Mouse (Mus musculus) stomach, embryonic 14.5 days (tissue): ENCODE data around the gene Dsn1. TPM values are rescaled to one million over a fixed set of nuclear protein-coding genes. Genes with fewer than 3 reads are reported as not detected.

Experiments
- ATAC-seq: fragments of 200-750 bp; cut with Nextera tagmentation; 2 replicates; pipeline ENCODE4 v1.8.0; 2017; ENCODE audit warnings: low read depth, moderate TSS enrichment; ENCODE audit not compliant: insufficient number of reproducible peaks, insufficient read depth, low FRiP score
- H3K27ac ChIP-seq: fragments of 300-500 bp; sonication (generic); 2 replicates; pipeline ENCODE4 v1.5.1; 2014; ENCODE audit warnings: mild to moderate bottlenecking, low read length, moderate library complexity, mixed read lengths
- H3K27me3 ChIP-seq: fragments of 300-500 bp; sonication (generic); 2 replicates; pipeline ENCODE4 v1.6.1; 2014; ENCODE audit warnings: low read length, control low read depth, mixed read lengths; ENCODE audit not compliant: control insufficient read depth, insufficient read depth
- H3K36me3 ChIP-seq: fragments of 300-500 bp; sonication (generic); 2 replicates; pipeline ENCODE4 v1.6.1; 2014; ENCODE audit warnings: mild to moderate bottlenecking, control low read depth, low read length, moderate library complexity, mixed read lengths; ENCODE audit not compliant: control insufficient read depth, insufficient read depth
- H3K4me1 ChIP-seq: fragments of 300-500 bp; sonication (generic); 2 replicates; pipeline ENCODE4 v1.6.1; 2014; ENCODE audit warnings: low read length, control low read depth, mixed read lengths; ENCODE audit not compliant: control insufficient read depth, insufficient read depth
- H3K4me2 ChIP-seq: fragments of 300-500 bp; sonication (generic); replicated peaks from 2 replicates; pipeline ENCODE4 v1.6.1; 2014; ENCODE audit warnings: low read depth, low read length, control low read depth
- H3K4me3 ChIP-seq: fragments of 300-500 bp; sonication (generic); 2 replicates; pipeline ENCODE4 v1.5.1; 2014; ENCODE audit warnings: low read depth, low read length, control low read depth
- H3K9ac ChIP-seq: fragments of 300-500 bp; sonication (generic); replicated peaks from 2 replicates; pipeline ENCODE4 v1.6.1; 2014; ENCODE audit warnings: low read depth, mild to moderate bottlenecking, control low read depth, low read length, moderate library complexity, mixed read lengths
- H3K9me3 ChIP-seq: fragments of 300-500 bp; sonication (generic); 2 replicates; pipeline ENCODE4 v1.6.1; 2016; ENCODE audit warnings: low read depth, low read length, control low read depth; ENCODE audit not compliant: control insufficient read depth
- WGBS: fragments of 180-500 bp; shearing (Covaris S2); extraction: QIAGEN DNeasy Blood & Tissue Kit; methylation state at CpG from one replicate; pipeline ENCODE4 v1.1.7; 2014; 5-methylcytosine and 5-hydroxymethylcytosine counted together
- polyA plus RNA-seq: library from polyadenylated mRNA; unstranded; fragments of >200 nt; fragmentation: Nextera tagmentation; extraction: Ambion mirVana; gene quantifications from 2 replicates; pipeline ENCODE4 v1.2.1, GENCODE M21; 2014

Gene Dsn1
- 36.4 and 38.7 TPM in 2 replicates for polyA plus RNA-seq

DNA sequence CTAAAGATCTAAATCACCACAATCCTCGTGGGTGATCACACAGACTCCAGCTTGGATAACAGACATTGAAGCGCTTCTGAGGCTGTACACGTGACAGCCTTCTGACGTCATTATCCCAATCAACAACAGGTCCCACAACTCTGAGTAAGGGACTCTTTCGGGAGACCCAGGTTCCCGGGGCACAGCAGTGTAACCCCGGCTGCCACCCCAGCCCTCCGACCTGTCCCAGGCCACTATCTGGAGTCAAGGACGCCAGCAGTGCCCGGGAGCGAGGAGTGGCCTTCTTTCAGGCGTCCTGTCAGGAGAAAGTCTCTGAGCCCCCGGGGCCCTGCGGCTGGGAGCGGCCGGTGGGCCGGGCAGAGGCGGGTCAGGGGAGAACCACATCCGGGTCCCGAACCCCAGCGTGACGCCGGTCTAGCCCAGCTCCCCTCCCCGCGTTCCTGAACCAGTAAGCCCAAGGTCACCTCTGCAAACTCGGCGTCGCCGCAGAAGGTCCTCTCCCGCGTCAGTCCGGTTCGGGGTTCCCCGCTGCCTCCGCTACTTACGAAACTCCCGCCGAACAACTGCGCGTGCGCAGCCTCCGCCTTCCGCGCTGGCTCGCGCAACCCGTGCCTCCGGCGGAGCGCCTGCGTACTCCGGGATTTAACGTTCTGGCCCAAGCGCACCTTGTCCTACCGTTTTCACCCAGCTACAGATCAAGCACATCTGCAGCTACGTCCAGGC, at the start of gene Dsn1:
Gene Dsn1, minus strand, starts transcription at position 644 of the 723 bp plus-strand sequence.
- H3K4me2 ChIP-seq, result peak within 1 kb of the TSS; percentile 88
- H3K4me1 ChIP-seq, result peaks cover 12% of the 10 kb centered on the region; the same call in 1 of the 2 replicates
- no peaks in the 10 kb centered on the region for H3K9me3 ChIP-seq
- under 1% methylated on average over 56 of the region's 56 CpGs for WGBS
- H3K27me3 ChIP-seq, result no peaks in the 10 kb centered on the region
- H3K36me3 ChIP-seq, result peaks cover 5% of the 10 kb centered on the region; the same call in 1 of the 2 replicates
- peak within 1 kb of the TSS; percentile 69 for H3K27ac ChIP-seq
- H3K9ac ChIP-seq, result peak within 1 kb of the TSS; percentile 65
- peak; percentile 84 for ATAC-seq
- H3K4me3 ChIP-seq, result peak within 1 kb of the TSS; percentile 74

DNA sequence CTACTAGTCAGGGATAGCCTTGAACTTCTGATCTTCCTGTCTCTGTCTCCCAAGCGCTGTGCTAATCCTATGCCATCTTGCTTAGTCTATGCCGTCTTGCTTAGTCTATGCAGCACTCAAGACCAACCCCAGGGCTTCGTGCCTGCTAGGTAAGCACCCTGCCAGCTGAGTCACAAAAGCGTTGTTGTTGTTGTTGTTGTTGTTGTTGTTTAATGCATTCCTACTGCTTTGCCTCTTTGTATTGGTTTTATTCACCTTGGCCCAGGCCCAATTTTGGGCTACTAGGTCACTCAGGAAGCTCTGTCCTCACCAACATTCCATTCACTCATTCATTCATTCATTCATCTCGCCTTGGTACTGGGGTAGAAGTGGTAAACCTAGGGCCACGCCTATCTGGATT, 48.8 kb upstream of the Dsn1 start:
- no peak overlapping the region for H3K27ac ChIP-seq
- H3K4me2 ChIP-seq, result no peak overlapping the region
- 91% methylated on average over 6 of the region's 6 CpGs for WGBS
- no peak overlapping the region for H3K4me3 ChIP-seq
- no peak for ATAC-seq
- peaks cover 13% of the 10 kb centered on the region; the same call in 1 of the 2 replicates for H3K4me1 ChIP-seq
- no peak overlapping the region for H3K9ac ChIP-seq
- peaks cover 46% of the 10 kb centered on the region for H3K36me3 ChIP-seq
- H3K9me3 ChIP-seq, result no peaks in the 10 kb centered on the region
- no peaks in the 10 kb centered on the region for H3K27me3 ChIP-seq

DNA sequence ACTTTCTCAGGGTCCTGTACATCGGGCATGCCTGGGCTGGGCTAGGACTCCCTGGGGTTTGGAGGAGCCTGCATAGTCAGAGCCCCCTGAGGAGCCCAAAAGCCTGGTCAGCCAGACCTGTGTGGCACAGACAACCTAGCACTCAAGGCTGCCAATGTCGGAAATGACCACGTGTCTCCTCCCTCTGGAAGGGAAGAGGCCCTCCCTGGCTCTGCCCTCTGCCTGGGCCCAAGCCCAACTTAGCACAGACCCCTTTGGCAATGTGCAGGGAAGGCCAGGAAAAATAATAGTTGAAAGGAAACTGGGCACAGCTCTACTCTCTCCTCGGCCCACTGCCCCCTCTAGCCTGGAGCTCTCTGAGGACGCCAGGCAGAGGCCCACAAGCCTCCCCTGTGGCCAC, 47.9 kb upstream of the Dsn1 start:
- H3K4me1 ChIP-seq, result peaks cover 13% of the 10 kb centered on the region; the same call in 1 of the 2 replicates
- WGBS, result 71% methylated on average over 5 of the region's 5 CpGs
- no peak overlapping the region for H3K9ac ChIP-seq
- H3K27me3 ChIP-seq, result no peaks in the 10 kb centered on the region
- H3K4me2 ChIP-seq, result no peak overlapping the region
- H3K9me3 ChIP-seq, result no peaks in the 10 kb centered on the region
- no peak for ATAC-seq
- H3K27ac ChIP-seq, result no peak overlapping the region
- H3K36me3 ChIP-seq, result peaks cover 43% of the 10 kb centered on the region
- H3K4me3 ChIP-seq, result no peak overlapping the region

GRCm38 (mm10) chr2:157054297-157054696, 47.3 kb upstream of the Dsn1 start:
- H3K27ac ChIP-seq, result no peak overlapping the region
- H3K4me1 ChIP-seq, result peaks cover 12% of the 10 kb centered on the region; the same call in 1 of the 2 replicates
- no peak overlapping the region for H3K9ac ChIP-seq
- no peaks in the 10 kb centered on the region for H3K27me3 ChIP-seq
- H3K4me3 ChIP-seq, result no peak overlapping the region
- H3K9me3 ChIP-seq, result no peaks in the 10 kb centered on the region
- H3K36me3 ChIP-seq, result peaks cover 40% of the 10 kb centered on the region
- H3K4me2 ChIP-seq, result no peak overlapping the region
- 84% methylated on average over 8 of the region's 8 CpGs for WGBS
- ATAC-seq, result no peak

DNA sequence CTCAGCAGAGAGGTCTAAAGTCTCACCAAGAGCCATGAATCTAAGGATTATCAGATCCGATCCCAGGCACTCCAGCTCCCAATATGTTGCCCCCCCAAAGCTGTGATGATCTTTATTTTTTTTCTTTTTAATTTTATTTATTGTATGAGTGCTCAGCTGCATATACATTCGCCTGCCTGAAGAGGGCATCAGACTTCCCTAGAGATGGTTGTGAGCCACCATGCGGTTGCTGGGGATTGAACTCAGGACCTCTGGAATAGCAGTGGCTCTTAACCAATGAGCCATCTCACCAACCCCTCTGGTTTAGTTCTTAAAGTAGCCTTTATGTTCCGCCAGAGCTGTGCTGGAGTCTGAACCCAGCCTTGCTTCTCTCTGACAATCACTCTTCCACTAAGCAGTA, 46.8 kb upstream of the Dsn1 start:
- Histone ChIP-seq H3K9me3 (no peaks in the 10 kb centered on the region), H3K9ac (no peak overlapping the region), H3K4me2 (no peak overlapping the region), H3K36me3 (peaks cover 40% of the 10 kb centered on the region), H3K4me1 (peaks cover 7% of the 10 kb centered on the region; the same call in 1 of the 2 replicates), H3K4me3 (no peak overlapping the region), H3K27me3 (no peaks in the 10 kb centered on the region), H3K27ac (no peak overlapping the region)
- ATAC-seq, result no peak
- 72% methylated on average over 4 of the region's 4 CpGs for WGBS

- no peaks in the 10 kb centered on the region for H3K27me3 ChIP-seq
- over 99% methylated on average over 5 of the region's 5 CpGs for WGBS
- ATAC-seq, result no peak
- no peak overlapping the region for H3K4me3 ChIP-seq
- H3K4me2 ChIP-seq, result no peak overlapping the region
- H3K36me3 ChIP-seq, result peaks cover 43% of the 10 kb centered on the region
- H3K9me3 ChIP-seq, result no peaks in the 10 kb centered on the region
- H3K9ac ChIP-seq, result no peak overlapping the region
- no peak overlapping the region for H3K27ac ChIP-seq
- peaks cover under 1% of the 10 kb centered on the region; the same call in 1 of the 2 replicates for H3K4me1 ChIP-seq
Measured at GRCm38 (mm10) chr2:157053124-157053523, 46.2 kb upstream of the Dsn1 start.

GRCm38 (mm10) chr2:157052448-157052847, 45.5 kb upstream of the Dsn1 start:
- Histone ChIP-seq H3K4me2 (no peak overlapping the region), H3K9me3 (no peaks in the 10 kb centered on the region), H3K36me3 (peaks cover 41% of the 10 kb centered on the region), H3K27ac (no peak overlapping the region), H3K9ac (no peak overlapping the region), H3K4me1 (no peaks in the 10 kb centered on the region), H3K4me3 (no peak overlapping the region), H3K27me3 (no peaks in the 10 kb centered on the region)
- ATAC-seq, result no peak
- WGBS, result 82% methylated on average over 8 of the region's 8 CpGs

DNA sequence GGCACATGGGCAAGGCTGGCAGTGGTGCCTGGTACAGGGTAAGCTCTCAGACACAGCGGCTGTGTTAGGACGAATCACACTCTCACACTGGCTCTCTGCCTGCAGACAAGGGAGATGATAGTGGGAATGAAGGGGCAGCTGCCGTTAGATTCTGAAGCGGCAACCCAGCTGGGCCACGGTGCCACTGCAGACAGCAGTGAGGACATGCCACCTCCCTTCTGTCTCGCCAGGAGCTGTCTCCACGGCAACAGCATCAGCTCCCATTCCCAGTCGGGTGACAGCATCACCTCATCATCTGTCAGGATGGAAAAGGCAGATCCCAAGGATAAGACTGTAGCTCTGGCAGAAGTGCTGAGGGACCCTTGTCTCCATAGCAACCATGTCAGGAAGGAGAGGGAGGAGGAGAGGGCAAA, 42.9 kb upstream of the Dsn1 start:
- WGBS, result 77% methylated on average over 8 of the region's 8 CpGs
- no peak for ATAC-seq
- no peak overlapping the region for H3K4me2 ChIP-seq
- H3K4me3 ChIP-seq, result no peak overlapping the region
- H3K9ac ChIP-seq, result no peak overlapping the region
- H3K9me3 ChIP-seq, result no peaks in the 10 kb centered on the region
- H3K4me1 ChIP-seq, result no peaks in the 10 kb centered on the region
- no peak overlapping the region for H3K27ac ChIP-seq
- no peaks in the 10 kb centered on the region for H3K27me3 ChIP-seq
- peaks cover 43% of the 10 kb centered on the region for H3K36me3 ChIP-seq
